Mouse (Mus musculus) ES-Bruce4 (cell line): Measurements from ENCODE around the gene Ugt1a7c.

Experiments used
- CTCF ChIP-seq: IDR thresholded peaks from one replicate; pipeline ENCODE4 v1.8.1; 2011; ENCODE audit warnings: low read depth, low read length
- POLR2A ChIP-seq: IDR thresholded peaks from one replicate; pipeline ENCODE4 v1.8.1; 2011; ENCODE audit warnings: low read length; ENCODE audit not compliant: insufficient read depth

DNA sequence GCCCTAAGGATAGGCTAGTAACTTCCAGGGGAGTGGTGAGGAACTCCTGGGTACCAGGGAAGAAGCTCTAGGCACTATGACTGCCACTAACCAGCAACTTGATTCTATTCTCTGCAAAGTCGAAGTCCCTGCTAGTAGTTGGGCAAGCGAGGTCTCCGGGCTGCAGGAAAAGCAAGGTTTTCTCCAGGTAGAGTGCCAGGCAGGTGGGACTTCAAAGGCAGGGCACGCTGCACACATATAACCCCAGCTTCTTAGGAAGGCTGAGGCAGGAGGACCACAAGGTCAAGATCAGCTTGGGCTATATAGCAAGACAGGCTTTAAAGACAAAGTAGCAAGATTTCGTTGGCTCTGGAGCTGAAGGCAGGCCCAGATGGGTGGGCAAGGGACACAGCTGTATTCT, 168.9 kb downstream of the Ugt1a7c start:
- TF ChIP-seq CTCF: no peak
- TF ChIP-seq POLR2A: no peak
